Mouse (Mus musculus) R1 (cell line): ENCODE measurements around the gene Plxnd1.

Experiments
- DNase-seq: peaks from one replicate; pipeline ENCODE4 v3.0.0-alpha.2; 2018; ENCODE audit warnings: low read depth, low spot score

Plxnd1 gene

DNA sequence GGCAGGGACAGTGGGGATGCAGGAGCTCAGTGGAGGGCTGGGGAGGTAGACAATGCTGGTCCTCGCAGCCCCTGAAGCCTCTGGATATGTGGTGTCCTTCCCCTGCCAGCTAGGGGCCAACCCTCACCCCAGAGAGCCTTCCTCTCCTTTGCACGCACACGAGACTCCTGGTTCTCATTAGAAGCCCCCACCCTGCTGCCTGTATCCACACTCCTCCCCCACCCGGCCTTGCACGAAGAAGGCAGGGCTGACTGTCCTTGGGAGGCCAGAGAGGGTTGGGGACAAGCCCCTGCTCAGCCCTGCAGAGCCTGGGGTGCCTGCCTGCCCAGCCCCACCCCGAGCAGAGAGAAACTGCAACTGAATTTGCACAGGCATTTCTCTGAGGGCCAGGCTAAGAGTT is 37.1 kb downstream of the Plxnd1 start:
- no peak for DNase-seq

DNA sequence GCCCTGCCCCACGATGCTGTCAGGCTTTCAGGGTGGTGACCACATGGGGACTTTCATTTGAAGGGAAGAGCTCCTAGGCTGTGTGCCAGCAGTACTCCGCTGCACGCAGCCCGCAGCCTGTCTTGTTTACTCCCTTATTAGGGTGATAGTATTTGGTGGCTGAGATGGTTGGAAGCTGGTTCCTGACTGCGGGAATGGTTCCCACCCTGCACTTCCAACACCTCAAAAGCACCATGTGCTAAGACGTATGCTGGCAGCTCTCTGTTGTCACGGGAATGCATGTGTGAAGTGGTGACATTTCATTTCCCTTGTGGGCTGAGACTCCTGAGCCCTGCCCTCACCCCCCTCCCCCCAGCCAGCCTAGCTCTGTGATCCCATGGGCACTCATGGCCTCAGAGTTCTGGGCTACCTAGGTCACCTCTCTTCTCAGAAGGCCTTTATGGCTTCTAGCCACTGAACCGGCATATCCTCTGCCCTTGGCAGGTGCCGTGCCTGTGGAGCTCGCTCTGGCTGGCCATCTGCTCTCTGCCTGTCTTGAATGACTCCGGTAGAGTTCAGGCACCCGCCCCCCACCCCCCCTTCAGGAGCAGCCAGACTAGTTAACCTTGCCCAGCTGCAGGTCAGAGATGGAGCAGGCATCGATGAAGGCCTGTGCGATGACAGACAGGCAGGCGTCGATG is 37.7 kb downstream of the Plxnd1 start:
- DNase-seq, result no peak

DNA sequence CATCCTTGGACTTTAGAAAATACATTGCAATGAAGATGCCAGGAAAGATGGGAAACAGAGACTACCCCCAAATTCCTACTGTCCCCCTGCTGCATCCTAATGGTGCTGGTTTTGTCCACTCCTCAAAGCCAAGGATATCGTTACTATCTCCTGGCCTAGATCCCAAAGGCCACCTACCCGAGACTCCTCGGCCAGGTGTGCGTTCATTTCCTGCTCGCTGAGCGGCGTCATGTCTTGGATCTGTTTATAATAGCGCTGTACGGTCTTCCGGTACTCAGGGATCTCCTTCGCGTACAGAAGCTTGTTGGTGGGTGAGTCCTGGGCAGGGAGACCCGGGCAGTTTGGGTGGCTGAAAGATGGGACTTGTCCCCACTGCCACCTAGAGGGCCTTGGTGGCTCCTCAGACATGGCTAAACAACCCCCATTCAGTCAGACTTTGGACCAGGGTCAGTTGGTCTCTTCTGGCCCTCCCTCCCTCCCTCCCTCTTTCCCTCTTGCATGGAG is 38.3 kb downstream of the Plxnd1 start:
- no peak for DNase-seq

DNA sequence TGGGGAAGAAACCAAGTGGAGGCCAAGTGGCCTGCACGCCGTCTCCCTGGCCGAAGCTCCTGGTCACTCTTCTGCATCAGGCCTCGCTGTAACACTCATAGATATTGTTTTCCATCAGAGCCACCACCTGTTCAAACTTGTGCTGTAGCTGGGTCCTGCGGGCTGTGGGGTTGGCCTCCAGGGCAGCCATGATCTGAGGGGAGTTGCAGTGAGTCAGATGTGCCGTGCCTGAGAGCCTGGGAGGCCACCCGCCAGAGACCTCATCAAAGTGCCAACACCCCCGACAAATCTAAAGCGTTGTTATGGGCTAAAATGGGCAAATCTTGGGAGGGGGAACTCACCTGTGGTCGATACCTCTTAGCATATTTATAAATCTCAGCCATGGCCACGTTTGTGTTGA is 39.1 kb downstream of the Plxnd1 start:
- no peak for DNase-seq

DNA sequence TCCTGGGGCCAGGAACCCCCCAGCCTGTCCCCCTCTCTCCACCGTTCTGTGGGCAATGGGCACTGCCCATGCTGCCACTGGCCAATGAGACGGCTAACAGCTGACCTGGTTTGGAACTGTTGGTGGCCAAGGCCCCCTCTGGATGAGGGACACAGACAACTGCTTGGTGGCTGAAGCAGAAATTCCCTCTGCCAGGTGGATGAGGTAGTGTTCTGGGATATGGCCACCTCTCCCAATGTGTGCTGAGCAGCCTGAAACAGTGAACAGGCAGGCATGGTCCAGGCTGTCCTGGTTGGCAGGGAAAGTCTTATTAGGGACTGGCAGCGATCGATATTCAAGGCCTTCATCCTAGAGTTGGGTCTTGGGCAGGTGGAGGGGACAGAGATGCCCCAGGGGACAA is 39.6 kb downstream of the Plxnd1 start:
- no peak for DNase-seq

DNA sequence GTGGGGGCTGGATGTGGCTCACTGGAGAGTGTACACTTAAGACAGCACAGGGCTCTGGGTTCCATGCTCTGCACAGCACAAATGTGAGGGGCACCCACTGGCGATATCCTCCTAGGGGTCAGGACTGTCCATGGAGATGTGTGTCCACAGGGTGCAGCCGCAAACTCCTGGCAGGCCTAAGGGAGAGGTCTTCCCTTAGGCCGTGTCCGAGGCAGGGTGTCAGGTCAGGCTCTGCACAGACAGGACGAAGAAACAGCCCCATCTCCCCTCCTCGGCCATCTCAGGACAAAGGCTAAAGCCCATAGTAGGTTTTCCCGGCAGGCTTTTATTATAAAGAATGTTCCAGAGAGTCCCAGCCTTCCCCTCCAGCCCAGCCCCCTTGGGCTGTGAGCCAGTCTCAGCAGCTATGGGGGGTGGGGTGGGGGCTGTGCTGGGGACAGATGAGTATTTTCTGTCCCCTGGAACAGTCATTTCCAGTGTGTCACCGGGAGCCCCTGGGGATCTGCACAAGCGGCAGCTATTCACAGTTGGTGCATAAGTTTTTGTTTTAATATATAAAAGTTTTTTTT is 40.2 kb downstream of the Plxnd1 start:
- DNase-seq, result no peak

DNA sequence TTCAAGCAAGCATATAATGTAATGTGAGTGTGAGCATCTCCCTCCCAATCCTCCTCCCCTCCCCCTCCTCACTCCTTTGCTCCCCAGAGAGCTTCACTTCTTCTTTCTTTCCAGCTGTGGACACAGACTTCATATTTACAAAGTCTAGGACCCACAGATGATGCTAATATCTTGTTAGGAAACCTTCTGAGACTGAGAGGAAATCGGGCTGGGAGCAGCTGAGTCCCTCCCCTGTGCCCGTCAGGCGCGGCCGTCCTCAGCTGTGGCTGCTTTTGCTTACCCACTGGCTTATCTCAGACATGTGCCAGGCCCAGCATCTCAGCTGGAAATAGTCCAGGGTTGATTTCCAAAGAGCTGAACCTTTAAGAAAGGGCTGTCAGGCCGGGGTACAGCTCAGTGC is 48.4 kb downstream of the Plxnd1 start:
- DNase-seq, result no peak

DNA sequence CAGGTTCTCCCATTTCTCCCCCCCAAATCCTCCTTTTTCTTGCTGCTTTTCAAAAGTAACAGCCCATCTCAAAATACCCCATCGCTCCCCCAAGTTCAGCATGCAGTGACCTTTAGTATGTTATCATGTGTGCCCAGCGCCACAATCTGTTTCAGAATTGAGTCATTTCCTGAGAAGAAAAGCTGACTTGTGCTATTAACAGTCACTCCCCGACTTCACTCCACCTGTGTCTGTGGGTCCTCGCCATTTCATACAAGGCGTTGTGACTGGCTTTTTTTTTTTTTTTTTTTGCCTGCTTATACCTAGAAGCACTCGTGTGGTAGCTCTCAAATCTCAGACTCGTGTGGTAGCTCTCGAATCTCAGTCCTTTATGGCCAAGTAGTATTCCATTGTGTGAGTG is 49.2 kb downstream of the Plxnd1 start:
- no peak for DNase-seq

DNA sequence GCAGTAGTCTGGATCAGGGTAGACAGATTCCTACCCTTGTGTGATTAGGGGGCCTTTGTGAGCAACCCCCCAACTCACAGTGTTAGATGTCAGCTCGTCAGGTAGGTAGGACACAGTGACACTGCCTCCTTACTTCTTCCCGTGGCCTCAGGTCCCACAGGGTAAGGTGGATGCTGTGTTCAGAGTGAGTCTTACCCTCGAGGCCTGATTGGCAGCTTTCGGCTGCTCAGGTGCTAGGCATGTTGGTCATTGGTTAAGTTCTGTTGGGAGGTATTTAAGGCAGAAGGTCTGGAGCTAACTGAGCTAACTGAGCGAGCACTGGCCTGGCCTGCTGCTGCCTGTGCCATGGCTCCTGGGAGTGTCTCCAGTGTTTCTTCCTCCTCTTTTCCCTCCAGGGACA is 50.2 kb downstream of the Plxnd1 start, which contains the start of gene H1foo:
Gene H1foo, plus strand, starts transcription at position 301 of the 400 bp plus-strand sequence.
- no peak for DNase-seq

DNA sequence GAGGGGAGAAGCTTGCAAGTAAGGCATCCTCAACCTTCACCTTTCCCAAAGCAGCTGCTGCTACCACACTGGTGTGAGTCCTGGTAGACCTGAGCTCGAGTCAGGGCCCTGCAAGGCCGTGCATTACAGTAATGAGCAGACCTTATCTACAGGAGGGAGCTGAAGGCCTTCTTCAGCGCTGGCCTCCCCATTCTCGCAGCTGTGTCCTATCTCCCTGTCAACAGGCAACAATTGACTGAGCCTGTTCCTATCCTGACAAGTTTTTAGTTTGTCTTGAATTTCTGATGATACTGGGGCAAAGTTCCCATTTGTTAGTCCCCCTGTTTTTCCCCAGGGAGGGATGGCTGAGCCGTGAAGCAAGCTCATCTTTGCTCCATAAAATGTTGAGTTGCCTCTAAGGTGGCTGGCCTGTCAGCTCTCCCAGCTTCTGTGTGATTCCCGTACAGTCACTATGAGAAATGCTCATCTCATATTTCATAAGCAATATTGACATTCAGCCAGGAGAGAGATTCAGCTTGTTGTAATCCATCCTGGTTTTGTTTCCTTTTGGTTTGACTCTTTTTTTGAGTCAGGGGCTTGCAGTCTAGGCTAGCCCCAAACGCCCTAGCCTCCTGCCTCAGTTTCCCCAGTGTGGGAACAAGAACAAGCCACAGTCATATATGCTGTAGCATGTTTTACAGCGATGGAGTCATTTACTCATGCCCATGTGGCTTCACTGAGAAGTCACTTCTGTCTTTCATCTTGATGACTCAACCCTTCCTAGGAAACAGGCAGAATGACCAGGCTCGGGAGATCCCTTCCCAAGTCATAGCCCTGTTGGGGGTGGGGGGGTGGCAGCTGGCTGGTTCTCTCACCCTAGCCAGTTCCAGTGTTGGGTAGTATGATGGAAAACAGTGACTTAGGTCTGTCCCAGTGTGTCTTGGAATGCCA is 51.0 kb downstream of the Plxnd1 start:
- no peak for DNase-seq

DNA sequence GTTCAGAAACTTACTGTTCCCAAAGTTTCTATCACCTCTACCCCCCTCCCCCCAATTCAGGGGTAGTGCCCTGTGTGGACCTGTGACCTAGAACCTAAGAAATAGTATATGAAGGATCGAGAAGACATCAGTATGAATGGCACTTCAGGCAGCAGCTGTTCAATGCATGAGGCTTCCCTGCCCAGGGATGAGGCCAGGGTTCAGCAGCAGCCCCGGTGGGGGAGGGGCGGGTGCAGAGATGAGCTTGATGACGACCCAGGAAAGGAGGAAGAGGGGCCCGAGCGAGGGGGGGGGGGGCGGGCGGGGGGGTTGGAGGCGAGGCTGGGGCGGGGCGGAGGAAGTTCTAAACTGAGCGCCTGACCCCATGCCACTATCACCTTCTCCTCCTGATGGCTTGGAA is 53.7 kb downstream of the Plxnd1 start:
- DNase-seq, result no peak

DNA sequence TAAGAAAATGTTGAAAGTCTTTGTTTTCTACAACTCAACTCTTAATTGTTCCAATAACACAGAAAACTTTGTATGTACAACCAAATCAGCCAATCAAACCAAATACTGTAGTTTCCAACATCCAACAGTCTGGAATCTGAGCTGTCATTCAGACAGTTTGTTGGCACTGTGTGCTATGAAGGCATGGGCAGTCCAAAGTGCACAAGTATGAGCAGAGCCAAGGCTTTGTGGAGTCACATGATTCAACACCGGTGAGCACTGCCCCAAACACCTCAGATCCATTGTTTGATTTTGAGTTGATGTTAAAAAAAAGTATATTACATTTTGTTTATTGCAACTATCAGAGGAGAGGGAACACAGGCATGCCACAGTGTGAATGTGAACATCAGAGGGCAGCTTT is 54.2 kb downstream of the Plxnd1 start:
- DNase-seq, result no peak

DNA sequence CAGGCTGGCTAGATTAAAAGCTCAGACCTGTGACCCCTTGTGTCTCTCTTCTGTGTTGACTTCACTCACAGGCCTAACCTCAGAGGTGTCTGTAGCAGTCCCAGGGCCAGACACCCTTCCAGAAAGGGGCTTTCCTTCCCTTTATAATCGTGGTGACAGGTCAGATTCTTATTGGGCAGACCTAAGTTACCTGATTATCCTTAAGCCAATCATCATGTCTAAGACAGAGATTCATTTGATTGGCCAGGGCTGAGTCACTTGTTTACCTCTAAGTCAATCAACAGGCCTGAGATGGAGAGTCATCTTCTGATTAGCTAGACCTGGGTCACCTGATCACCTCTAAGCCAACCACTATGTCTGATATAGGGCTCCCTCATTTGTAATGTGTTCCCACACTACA is 56.0 kb downstream of the Plxnd1 start:
- no peak for DNase-seq

DNA sequence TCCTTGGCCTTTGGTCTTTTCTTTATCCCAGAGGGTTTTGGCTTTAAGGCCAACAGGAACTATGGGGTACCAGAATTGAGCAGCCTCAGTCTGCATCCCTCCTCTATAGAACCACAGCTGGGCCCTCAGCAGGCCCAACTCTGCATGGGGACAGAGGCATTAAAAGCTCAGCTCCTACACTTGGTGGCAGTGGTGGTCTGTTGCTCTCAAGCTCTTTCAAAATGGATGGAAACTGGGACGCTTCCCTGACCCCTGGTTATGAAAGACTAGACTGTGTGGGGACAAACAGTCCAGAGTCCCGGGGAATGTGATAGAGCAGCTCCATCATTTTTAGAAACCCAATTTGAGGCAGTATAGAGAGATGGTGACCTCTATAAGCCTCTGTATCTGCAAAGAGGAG is 56.8 kb downstream of the Plxnd1 start:
- DNase-seq, result no peak

DNA sequence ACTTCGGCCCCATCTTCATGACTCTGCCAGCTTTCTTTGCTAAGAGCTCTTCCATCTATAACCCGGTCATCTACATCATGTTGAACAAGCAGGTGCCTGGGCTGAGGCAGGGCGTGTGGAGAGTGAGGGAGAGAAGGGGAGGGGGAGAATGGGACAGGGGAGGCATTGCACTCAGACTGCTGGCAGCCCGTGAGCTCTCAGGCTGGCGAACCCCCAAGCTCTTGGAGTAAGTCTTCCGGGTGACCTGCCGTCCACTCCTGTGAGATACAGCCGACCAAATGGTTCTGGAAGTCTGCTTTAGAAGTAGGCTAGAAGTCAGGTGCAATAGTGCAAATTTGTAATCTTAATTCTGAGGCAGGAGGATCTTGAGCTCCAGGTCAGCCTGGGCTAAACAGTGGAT is 59.3 kb downstream of the Plxnd1 start:
- no peak for DNase-seq

DNA sequence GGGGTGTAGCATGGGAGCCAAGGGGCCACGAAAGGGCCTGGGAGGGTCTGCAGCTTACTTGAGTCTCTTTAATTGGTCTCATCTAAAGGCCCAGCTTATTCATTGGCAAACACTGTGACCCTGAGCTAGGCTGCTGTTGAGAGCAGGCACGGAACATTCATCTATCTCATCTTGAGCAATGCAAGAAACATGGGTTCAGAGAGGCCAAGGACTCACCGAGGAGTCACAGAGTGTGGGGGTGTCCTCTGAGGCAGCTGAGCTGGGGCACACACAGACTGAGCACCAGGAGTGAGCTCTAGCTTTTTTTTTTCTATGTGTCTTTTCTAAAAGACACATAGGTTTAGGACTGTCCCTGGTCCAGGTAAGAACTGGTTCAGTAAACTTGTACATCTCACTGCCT is 62.4 kb downstream of the Plxnd1 start:
- no peak for DNase-seq

DNA sequence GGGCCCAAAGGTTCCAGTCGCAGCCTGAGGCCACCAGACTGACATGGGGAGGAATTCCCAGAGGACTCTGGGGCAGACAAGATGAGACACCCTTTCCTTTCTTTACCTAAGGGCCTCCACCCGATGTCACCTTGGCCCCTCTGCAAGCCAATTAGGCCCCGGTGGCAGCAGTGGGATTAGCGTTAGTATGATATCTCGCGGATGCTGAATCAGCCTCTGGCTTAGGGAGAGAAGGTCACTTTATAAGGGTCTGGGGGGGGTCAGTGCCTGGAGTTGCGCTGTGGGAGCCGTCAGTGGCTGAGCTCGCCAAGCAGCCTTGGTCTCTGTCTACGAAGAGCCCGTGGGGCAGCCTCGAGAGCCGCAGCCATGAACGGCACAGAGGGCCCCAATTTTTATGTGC is 63.2 kb downstream of the Plxnd1 start, which contains the start of gene Rho:
Gene Rho, plus strand, starts transcription at position 110 of the 400 bp plus-strand sequence.
- no peak for DNase-seq

DNA sequence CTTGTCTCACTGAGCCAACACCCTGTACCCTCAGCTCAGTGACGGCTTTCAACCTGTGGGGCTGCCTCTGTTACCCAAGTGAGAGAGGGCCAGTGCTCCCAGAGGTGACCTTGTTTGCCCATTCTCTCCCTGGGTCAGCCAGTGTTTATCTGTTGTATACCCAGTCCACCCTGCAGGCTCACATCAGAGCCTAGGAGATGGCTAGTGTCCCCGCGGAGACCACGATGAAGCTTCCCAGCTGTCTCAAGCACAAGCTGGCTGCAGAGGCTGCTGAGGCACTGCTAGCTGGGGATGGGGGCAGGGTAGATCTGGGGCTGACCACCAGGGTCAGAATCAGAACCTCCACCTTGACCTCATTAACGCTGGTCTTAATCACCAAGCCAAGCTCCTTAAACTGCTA is 64.8 kb downstream of the Plxnd1 start:
- no peak for DNase-seq

DNA sequence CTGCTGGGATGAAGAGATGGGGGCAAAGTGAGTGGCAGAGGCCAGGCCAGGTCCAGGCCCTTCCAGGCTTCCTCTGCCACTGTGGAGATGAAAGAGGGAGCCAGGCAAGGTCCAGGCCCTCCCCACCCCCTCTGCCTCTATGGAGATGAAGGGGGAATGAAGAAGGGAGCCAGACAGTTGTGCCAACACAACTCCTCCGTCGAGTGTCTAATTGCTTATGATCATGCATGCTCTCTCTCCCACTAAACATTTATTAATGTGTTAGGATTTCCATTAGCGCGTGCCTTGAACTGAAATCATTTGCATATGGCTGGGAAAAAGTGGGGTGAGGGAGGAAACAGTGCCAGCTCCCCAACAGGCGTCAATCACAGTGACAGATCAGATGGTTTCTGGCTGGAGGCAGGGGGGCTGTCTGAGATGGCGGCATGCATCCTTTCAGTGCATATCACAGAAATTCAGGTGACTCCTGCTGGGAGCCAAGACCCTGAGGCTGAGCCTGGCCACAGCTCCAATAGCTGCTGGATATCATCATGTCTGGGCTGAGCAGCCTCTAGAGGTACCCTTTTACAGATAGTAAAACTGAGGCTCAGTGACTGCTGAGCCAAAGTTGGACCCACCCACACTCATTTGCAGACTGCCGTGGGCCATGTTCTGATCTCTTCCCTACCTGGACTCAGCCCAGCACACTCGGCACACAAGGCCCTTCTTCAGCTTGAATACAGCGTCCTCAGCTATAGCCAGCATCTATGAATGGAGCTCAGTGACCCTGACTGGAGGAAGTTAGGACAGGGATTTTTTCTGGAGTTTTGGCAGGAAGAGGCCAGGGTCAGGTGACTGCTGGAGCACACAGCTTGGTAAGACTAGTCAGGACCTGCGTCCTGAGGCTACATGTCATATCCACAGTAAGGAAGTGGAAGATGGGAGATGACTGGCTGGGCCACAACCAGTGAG is 67.2 kb downstream of the Plxnd1 start:
- no peak for DNase-seq

DNA sequence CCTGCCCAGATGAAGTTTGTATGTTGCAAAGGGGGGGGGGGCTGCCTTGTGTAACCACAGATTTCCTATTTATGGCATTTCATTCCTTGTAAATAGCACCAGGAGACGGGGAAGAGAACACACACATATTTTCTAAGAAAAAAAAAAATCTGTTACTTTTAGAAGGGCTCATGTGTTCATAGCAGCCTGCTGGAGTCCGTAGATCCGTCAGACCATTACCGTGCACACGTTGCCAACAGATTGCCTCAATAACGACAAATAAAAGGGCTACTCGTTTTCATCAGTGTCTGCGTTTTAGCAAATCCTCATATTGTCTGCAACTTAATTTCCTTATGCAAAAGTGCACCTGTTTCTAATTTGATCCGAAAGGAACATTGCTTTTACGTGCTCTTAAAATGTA is 68.4 kb downstream of the Plxnd1 start:
- no peak for DNase-seq

DNA sequence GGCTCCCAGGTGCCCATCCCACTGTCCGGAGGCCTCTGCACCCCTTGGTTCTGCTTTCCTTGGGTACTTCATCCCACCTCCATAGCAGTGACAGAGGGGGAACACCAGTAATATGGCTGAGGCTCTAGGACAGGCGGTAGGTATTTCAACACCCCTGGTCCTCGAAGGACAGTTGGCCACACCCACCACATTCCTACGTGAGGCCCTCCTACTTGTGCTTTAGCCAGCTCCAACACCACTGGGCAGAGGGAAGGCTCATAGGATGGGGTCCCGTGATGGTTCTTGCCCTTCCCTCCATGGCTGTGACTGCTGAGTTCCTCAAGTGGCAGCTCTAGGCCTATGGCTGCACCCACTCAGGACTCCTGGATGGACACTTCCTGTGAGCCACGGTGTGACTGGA is 70.0 kb downstream of the Plxnd1 start:
- DNase-seq, result no peak
